Mouse (Mus musculus): Measurements from ENCODE around the gene Kif5a. TPM values are rescaled to one million over a fixed set of nuclear protein-coding genes. Genes with fewer than 3 reads are reported as not detected.
A peak's percentile ranks its signal among the peaks of the same experiment; 100 is the strongest.

Gene Kif5a
- polyA plus RNA-seq, 1 experiment from 2014 or later: 2.3 TPM

DNA sequence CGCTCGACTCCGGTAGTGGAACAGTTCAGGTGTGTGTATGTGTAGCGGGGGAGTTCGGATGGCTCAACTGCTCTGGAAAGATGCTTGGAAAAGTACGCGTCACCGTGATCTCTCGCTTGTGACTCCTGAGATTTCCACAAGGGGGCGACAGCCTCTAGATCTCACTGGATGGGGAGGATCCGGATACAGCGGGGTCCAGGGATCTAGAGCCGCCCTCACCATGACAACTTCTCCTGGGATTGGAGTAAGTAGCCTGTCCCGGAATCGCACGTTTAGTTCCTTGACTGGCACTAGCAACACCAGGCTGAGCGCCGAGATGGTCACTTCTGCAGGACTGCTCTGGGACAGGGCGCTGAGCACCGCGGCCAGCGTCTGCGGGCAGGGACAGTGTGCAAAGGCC, 85.4 kb downstream of the Kif5a start:
- Histone ChIP-seq H3K36me3 (ENCODE audit: control insufficient read depth, insufficient read depth, low read length) (peaks cover under 1% of the 10 kb centered on the region; the same call in 1 of the 2 replicates), H3K4me3 (ENCODE audit: low read depth, low read length) (peak overlapping the region; percentile 29), H3K9me3 (ENCODE audit: control insufficient read depth, low read length) (no peaks in the 10 kb centered on the region), H3K4me1 (replicated peaks; ENCODE audit: control insufficient read depth, insufficient read depth) (peaks cover 4% of the 10 kb centered on the region; the same call in 1 of the 2 replicates), H3K27ac (replicated peaks) (no peak overlapping the region), H3K4me2 (replicated peaks; ENCODE audit: low read depth) (peak overlapping the region; percentile 61), H3K9ac (ENCODE audit: low read length) (no peak overlapping the region), H3K27me3 (ENCODE audit: control insufficient read depth, insufficient read depth, low read length) (no peaks in the 10 kb centered on the region; the same call in 1 of the 2 replicates)
- peak; percentile 94 for TF ChIP-seq CTCF (IDR thresholded peaks at IDR 0.05; ENCODE audit: low read depth)
- no peak for TF ChIP-seq EP300 (optimal IDR thresholded peaks at IDR 0.05)
- 3% methylated on average over 23 of the region's 23 CpGs for WGBS
- DNase-seq (ENCODE audit: low spot score) (peak; percentile 85), ATAC-seq (ENCODE audit: low FRiP score, low TSS enrichment) (peak; percentile 62)

DNA sequence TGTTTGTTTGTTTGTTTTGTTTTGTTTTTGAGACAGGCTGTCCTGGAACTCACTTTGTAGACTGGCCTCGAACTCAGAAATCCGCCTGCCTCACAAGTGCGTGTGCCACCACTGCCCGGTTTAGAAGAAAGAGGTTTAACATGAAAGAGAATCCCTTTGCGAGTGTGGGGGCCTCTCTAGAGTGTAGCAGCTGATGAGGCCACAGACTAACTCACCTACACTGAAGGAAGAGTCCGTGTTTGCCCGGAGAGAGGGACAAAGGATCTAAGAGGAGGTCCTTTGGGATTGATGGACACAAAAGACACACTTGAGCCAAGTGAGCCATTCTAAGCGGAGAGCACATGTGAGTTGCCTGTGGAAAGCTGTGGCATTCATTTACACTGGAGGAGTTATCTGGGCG, 85.9 kb downstream of the Kif5a start:
- ATAC-seq (ENCODE audit: low FRiP score, low TSS enrichment): 0 out of 2 replicates have a peak, but pooled peaks have one; percentile 1
- TF ChIP-seq EP300 (optimal IDR thresholded peaks at IDR 0.05) (no peak), CTCF (IDR thresholded peaks at IDR 0.05; ENCODE audit: low read depth) (no peak)
- Histone ChIP-seq H3K27me3 (ENCODE audit: control insufficient read depth, insufficient read depth, low read length) (no peaks in the 10 kb centered on the region; the same call in 1 of the 2 replicates), H3K4me2 (replicated peaks; ENCODE audit: low read depth) (no peak overlapping the region), H3K9ac (ENCODE audit: low read length) (no peak overlapping the region), H3K36me3 (ENCODE audit: control insufficient read depth, insufficient read depth, low read length) (no peaks in the 10 kb centered on the region), H3K9me3 (ENCODE audit: control insufficient read depth, low read length) (no peaks in the 10 kb centered on the region), H3K27ac (replicated peaks) (no peak overlapping the region), H3K4me1 (replicated peaks; ENCODE audit: control insufficient read depth, insufficient read depth) (peaks cover 4% of the 10 kb centered on the region; the same call in 1 of the 2 replicates), H3K4me3 (ENCODE audit: low read depth, low read length) (0 out of 2 replicates have a peak overlapping the region, but pooled peaks have one; percentile 29)
- WGBS: 27% methylated on average over 9 of the region's 9 CpGs
- no peak for DNase-seq (ENCODE audit: low spot score)

DNA sequence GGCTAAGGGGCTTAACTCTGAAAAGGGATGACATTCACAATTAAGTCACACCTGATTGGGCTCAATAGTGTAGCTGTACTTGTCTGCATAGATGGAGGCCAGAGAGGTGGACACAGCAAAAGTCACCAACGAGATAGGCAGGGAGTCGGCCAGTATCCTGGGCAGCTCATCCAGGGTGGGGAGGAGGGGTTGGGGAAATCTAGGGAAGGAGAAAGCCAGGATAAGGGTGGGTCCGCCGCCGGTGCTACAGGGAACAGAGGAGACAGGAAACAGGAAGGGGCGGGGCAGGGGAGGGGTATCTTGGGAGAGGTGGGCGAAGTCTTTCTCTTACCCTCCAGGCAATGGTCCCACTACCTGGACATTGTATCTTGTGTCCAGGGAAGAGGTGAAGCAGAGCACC, 86.4 kb downstream of the Kif5a start:
- Histone ChIP-seq H3K4me1 (replicated peaks; ENCODE audit: control insufficient read depth, insufficient read depth) (peaks cover 4% of the 10 kb centered on the region; the same call in 1 of the 2 replicates), H3K27ac (replicated peaks) (no peak overlapping the region), H3K4me3 (ENCODE audit: low read depth, low read length) (no peak overlapping the region), H3K9ac (ENCODE audit: low read length) (no peak overlapping the region), H3K36me3 (ENCODE audit: control insufficient read depth, insufficient read depth, low read length) (no peaks in the 10 kb centered on the region), H3K9me3 (ENCODE audit: control insufficient read depth, low read length) (no peaks in the 10 kb centered on the region), H3K27me3 (ENCODE audit: control insufficient read depth, insufficient read depth, low read length) (no peaks in the 10 kb centered on the region; the same call in 1 of the 2 replicates), H3K4me2 (replicated peaks; ENCODE audit: low read depth) (no peak overlapping the region)
- 11% methylated on average over 7 of the region's 7 CpGs for WGBS
- TF ChIP-seq CTCF (IDR thresholded peaks at IDR 0.05; ENCODE audit: low read depth) (no peak), EP300 (optimal IDR thresholded peaks at IDR 0.05) (no peak)
- ATAC-seq (ENCODE audit: low FRiP score, low TSS enrichment) (no peak), DNase-seq (ENCODE audit: low spot score) (no peak)

DNA sequence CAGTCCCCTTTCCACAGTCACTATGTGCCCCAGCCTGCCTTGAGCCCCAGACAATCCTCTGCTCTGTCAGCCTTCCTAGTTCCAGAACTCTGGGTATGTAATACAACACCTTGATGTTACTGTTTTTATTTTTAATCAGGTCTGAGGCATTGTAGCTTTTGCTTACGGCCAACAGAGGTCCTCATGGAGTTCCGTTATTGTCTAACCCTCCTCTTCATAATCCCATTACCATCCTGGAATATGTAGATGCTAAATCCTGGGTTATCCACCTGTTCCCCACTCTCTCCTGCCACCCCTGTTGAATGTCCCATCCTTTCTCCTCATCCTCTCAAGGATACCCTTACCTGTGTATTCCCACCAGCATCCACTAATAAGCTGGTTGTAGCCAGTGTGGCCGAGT, 86.9 kb downstream of the Kif5a start:
- peaks cover 4% of the 10 kb centered on the region; the same call in 1 of the 2 replicates for H3K4me1 ChIP-seq (replicated peaks; ENCODE audit: control insufficient read depth, insufficient read depth)
- H3K9me3 ChIP-seq (ENCODE audit: control insufficient read depth, low read length): no peaks in the 10 kb centered on the region
- no peak overlapping the region for H3K4me3 ChIP-seq (ENCODE audit: low read depth, low read length)
- no peak overlapping the region for H3K27ac ChIP-seq (replicated peaks)
- no peaks in the 10 kb centered on the region; the same call in 1 of the 2 replicates for H3K27me3 ChIP-seq (ENCODE audit: control insufficient read depth, insufficient read depth, low read length)
- H3K9ac ChIP-seq (ENCODE audit: low read length): no peak overlapping the region
- H3K36me3 ChIP-seq (ENCODE audit: control insufficient read depth, insufficient read depth, low read length): no peaks in the 10 kb centered on the region
- no peak overlapping the region for H3K4me2 ChIP-seq (replicated peaks; ENCODE audit: low read depth)
- DNase-seq (ENCODE audit: low spot score) (no peak), ATAC-seq (ENCODE audit: low FRiP score, low TSS enrichment) (no peak)
- WGBS: 42% methylated on average over 3 of the region's 3 CpGs
- TF ChIP-seq CTCF (IDR thresholded peaks at IDR 0.05; ENCODE audit: low read depth): peak; percentile 30
- TF ChIP-seq EP300 (optimal IDR thresholded peaks at IDR 0.05): no peak

Other genes with a start within 250 kb of the Kif5a start
- gene Tsfm, start 232.5 kb downstream of the Kif5a start, polyA plus RNA-seq (2015; fragmentation: Nextera tagmentation; extraction: Ambion mirVana): 58.9 and 61.3 TPM in 2 replicates
- gene Mettl1, start 221.9 kb downstream of the Kif5a start, polyA plus RNA-seq (2015; fragmentation: Nextera tagmentation; extraction: Ambion mirVana): 32.4 and 36.8 TPM in 2 replicates
- gene Eef1akmt3, start 221.8 kb downstream of the Kif5a start, polyA plus RNA-seq (2015; fragmentation: Nextera tagmentation; extraction: Ambion mirVana): 1.2 and 1.3 TPM in 2 replicates
- 0.13 TPM in 1 of 2 replicates, not detected in the other for gene Cyp27b1, start 215.1 kb downstream of the Kif5a start, polyA plus RNA-seq (2015; fragmentation: Nextera tagmentation; extraction: Ambion mirVana)
- 0.75 and 0.81 TPM in 2 replicates for gene March9, start 203.2 kb downstream of the Kif5a start, polyA plus RNA-seq (2015; fragmentation: Nextera tagmentation; extraction: Ambion mirVana)
- gene Cdk4, start 199.8 kb downstream of the Kif5a start, polyA plus RNA-seq (2015; fragmentation: Nextera tagmentation; extraction: Ambion mirVana): 469 and 472 TPM in 2 replicates
- gene Tspan31, start 193.1 kb downstream of the Kif5a start, polyA plus RNA-seq (2015; fragmentation: Nextera tagmentation; extraction: Ambion mirVana): 82.8 and 87.7 TPM in 2 replicates
- gene Agap2, start 188.1 kb downstream of the Kif5a start, polyA plus RNA-seq (2015; fragmentation: Nextera tagmentation; extraction: Ambion mirVana): 0.04 and 0.08 TPM in 2 replicates
- gene Os9, start 142.2 kb downstream of the Kif5a start, polyA plus RNA-seq (2015; fragmentation: Nextera tagmentation; extraction: Ambion mirVana): 81.9 and 82.0 TPM in 2 replicates
- gene B4galnt1, start 98.1 kb downstream of the Kif5a start, polyA plus RNA-seq (2015; fragmentation: Nextera tagmentation; extraction: Ambion mirVana): 45.9 and 65.4 TPM in 2 replicates
- 0.70 and 0.76 TPM in 2 replicates for gene Slc26a10, start 82.7 kb downstream of the Kif5a start, polyA plus RNA-seq (2015; fragmentation: Nextera tagmentation; extraction: Ambion mirVana)
- gene Arhgef25, start 73.3 kb downstream of the Kif5a start, polyA plus RNA-seq (2015; fragmentation: Nextera tagmentation; extraction: Ambion mirVana): 25.3 and 29.7 TPM in 2 replicates
- gene Dtx3, start 67.6 kb downstream of the Kif5a start, polyA plus RNA-seq (2015; fragmentation: Nextera tagmentation; extraction: Ambion mirVana): 27.8 and 32.9 TPM in 2 replicates
- 23.2 and 26.0 TPM in 2 replicates for gene Pip4k2c, start 51.8 kb downstream of the Kif5a start, polyA plus RNA-seq (2015; fragmentation: Nextera tagmentation; extraction: Ambion mirVana)
- gene Dctn2, start 3.0 kb upstream of the Kif5a start, polyA plus RNA-seq (2015; fragmentation: Nextera tagmentation; extraction: Ambion mirVana): 134 and 147 TPM in 2 replicates
- gene Mbd6, start 25.7 kb upstream of the Kif5a start, polyA plus RNA-seq (2015; fragmentation: Nextera tagmentation; extraction: Ambion mirVana): 8.5 and 8.9 TPM in 2 replicates
- gene Mars, start 48.4 kb upstream of the Kif5a start, polyA plus RNA-seq (2015; fragmentation: Nextera tagmentation; extraction: Ambion mirVana): 66.6 and 70.4 TPM in 2 replicates
- gene Arhgap9, start 58.6 kb upstream of the Kif5a start, polyA plus RNA-seq (2015; fragmentation: Nextera tagmentation; extraction: Ambion mirVana): 5.2 and 5.7 TPM in 2 replicates
- 2.3 and 2.4 TPM in 2 replicates for gene Gli1, start 78.6 kb upstream of the Kif5a start, polyA plus RNA-seq (2015; fragmentation: Nextera tagmentation; extraction: Ambion mirVana)
- 0.02 and 0.12 TPM in 2 replicates for gene Inhbe, start 91.1 kb upstream of the Kif5a start, polyA plus RNA-seq (2015; fragmentation: Nextera tagmentation; extraction: Ambion mirVana)
- gene Inhbc, start 107.1 kb upstream of the Kif5a start, polyA plus RNA-seq (2015; fragmentation: Nextera tagmentation; extraction: Ambion mirVana): 0.15 TPM in 1 of 2 replicates, not detected in the other
- 14.3 and 17.6 TPM in 2 replicates for gene R3hdm2, start 117.0 kb upstream of the Kif5a start, polyA plus RNA-seq (2015; fragmentation: Nextera tagmentation; extraction: Ambion mirVana)
- 0.23 and 0.40 TPM in 2 replicates for gene Stac3, start 238.3 kb upstream of the Kif5a start, polyA plus RNA-seq (2015; fragmentation: Nextera tagmentation; extraction: Ambion mirVana)